Mouse (Mus musculus) adrenal gland, postnatal 4 days (tissue): ENCODE data around the gene Apoo. TPM values are rescaled to one million over a fixed set of nuclear protein-coding genes. Genes with fewer than 3 reads are reported as not detected.

Source experiments
- microRNA-seq: library from miRNA; unstranded; fragments of <30 nt; microRNA quantifications from one replicate; pipeline ENCODE4 v1.2.0, GENCODE M21; 2021
- total RNA-seq, 2 experiments: library from RNA; stranded (reverse); gene quantifications; 2 replicates each; pipeline ENCODE4 v1.2.3; 2021

Gene Apoo
- total RNA-seq, 2 experiments from 2014 or later, result 46.3 to 54.9 TPM

Small RNAs within 50 kb of the gene (microRNA-seq; reads per million reads assigned to microRNA genes)
- gene Gm44477, result not detected

Other genes starting within 250 kb of the Apoo start
- 10 to 100 TPM; 43.2 to 47.0 TPM for gene Zfx, start 243.4 kb upstream of the Apoo start, total RNA-seq
- 100 to 1,000 TPM; 124 to 178 TPM for gene Eif2s3x, start 154.3 kb upstream of the Apoo start, total RNA-seq
- 10 to 100 TPM; 24.6 to 25.7 TPM for gene Klhl15, start 132.5 kb upstream of the Apoo start, total RNA-seq
- not detected for gene Fam90a1b, start 340 bp upstream of the Apoo start, total RNA-seq
- gene Maged1, start 175.0 kb downstream of the Apoo start, total RNA-seq, result 100 to 1,000 TPM; 432 to 436 TPM